Mouse (Mus musculus) gastrocnemius, adult 18-20 months (tissue): ENCODE measurements around the gene Acvrl1. TPM values are rescaled to one million over a fixed set of nuclear protein-coding genes. Genes with fewer than 3 reads are reported as not detected.

Experiments used
- DNase-seq: peaks from one replicate; pipeline ENCODE4 v3.0.0; 2021; ENCODE audit warnings: low spot score
- long read RNA-seq, 2 experiments: library from polyadenylated mRNA; stranded (forward); transcript quantifications; one replicate each; pipeline ENCODE4 v2.0.0; 2021
- total RNA-seq, 2 experiments: library from RNA; stranded (reverse); gene quantifications; 2 replicates each; pipeline ENCODE4 v1.2.3; 2021

The Acvrl1 gene
- total RNA-seq = 10 to 100 TPM in 1 of 2 experiments, 1 to 10 TPM in 1; 8.6 to 11.7 TPM
- long read RNA-seq, experiment 1, partial matches to known transcripts = 9 of 11 reads
- long read RNA-seq, experiment 1, other reads (novel, unspliced or antisense) = 0 of 11 reads
- long read RNA-seq, experiment 2, partial matches to known transcripts = 4 of 8 reads
- long read RNA-seq, experiment 2, other reads (novel, unspliced or antisense) = 0 of 8 reads

DNA sequence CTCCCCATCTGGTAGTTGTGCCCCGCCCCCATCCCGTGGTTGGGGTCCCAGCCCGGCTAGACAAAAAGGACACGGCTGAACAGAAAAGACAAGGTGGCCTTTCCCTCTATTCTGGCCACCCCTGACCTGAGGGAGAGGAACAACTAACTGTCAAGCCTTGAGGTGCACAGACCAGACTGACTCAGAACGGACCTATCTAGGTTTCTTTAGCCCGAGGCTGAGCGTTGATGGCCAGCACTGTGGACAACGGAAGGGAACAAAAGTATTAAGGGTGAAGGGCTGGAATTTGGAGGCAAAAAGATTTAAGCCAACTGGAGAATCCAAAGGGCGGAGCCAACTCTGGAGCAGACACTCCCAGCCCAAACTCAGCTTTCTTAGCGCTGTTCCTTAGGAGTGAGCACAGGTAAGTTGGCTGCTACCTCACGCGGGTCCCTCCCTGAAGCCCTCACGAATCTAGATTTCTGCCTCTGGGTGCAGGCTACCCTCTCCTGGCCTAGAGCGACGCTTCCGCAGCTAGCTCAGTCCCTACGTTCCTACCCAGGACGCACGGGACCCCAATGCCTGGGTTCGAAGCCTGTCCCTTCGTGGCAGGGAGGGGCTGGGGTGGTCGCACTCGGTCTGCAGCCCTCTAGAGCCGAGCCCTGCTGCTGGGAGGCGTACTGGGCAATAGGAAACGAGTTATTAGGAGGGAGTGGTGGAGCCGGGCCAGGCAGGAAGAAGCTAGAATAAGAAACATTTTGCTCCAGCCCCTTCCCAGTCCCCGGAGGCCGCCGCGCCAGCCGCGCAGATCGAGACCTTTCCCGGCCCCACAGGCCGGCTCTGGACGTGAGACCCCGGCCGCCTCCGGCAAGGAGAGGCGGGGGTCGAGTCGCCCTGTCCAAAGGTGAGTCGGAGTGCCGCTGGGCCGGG is at the start of gene Acvrl1:
Acvrl1 (plus strand) TSS at position 342 of the 909 bp plus-strand sequence.
- peak; percentile 62 for DNase-seq

DNA sequence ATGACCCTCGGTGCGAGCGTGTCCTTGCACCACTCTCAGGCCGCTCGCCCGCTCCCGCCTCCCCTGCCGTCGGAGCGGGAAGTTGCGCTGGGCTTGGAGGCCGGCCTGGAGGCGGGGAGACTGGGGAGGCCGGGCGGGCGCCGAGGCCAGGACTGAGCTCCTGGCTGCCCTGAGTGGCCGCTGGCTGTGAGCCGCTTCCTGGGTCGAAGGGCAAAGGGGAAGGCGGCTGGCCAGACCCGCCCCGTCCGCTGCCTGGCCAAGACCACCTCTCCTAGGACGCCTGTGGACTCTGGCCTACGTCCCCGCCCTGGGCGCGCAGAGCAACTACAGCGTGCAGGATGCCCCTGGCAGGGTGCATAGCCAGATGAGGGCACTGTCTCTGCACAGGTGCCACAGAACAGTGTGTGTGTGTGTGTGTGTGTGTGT is 49.6 kb upstream of the Acvrl1 start:
- DNase-seq = peak; percentile 87

DNA sequence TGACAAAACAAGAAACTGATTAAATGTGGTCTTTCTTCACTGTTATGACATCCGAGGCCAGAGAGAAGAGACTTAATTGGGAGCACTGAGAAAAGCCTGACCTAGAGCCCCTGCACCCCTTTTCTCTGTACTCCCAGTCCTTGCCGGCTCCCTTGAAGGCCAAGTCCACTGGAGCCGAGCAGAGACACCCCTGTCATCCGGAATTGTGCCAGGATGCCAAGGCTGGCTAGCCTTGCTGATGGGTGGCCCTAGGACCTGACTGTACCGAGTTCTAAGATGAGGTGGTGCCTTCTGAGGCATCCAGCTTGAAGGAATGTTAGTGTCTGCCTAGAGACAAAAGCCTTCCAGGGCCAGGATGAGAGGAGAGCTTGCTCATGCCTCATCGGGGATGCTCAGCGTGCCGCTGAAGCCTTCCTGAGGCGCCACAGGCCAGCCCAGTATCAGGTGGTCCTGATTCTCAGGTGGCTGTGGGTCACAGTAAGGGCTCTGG is 48.2 kb upstream of the Acvrl1 start:
- no peak for DNase-seq

DNA sequence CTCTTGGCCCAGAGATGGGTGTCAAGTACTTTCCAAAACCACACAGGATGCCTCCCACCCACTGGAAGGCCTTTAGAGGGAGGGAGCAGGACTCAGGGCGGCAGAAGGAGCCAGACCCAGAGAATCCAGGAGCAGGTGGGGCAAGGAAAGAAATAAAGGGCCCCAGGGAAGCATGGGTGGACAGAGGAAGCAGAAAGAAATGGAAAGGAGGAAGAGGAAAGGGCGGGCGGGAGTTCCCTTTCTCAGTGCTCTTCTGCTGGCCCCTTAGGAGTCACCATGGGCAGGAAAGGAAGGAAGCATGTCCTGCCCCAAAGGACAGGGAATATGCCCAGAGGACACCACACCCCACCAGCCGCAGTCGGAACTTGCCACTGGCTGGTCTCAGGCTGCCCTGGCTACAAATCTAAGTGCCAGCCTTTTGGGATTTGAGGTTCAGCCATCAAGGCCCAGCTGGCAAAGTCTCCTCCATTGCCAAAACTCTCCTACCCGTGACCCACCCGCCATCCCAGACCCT is 47.2 kb upstream of the Acvrl1 start:
- DNase-seq = peak; percentile 12

DNA sequence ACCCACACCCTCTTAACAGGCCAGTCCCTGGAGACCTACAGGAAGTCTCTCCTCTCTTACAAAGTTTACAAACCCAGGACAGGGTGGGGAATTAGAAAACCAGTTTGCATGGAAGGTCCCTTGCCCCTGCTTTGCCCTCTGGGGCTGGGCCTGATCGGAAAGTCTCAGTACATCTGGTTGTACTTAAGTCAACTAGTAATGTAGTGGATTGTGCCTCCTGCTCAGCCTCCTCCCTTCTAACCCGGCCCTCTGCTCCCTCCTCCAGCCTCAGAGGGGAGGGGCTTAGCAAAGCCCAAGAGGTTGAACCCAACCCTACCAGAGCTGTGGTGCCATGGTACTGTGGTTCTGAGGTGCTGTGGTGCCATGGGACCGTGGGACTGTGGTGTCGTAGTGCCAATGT is 46.1 kb upstream of the Acvrl1 start:
- peak; percentile 44 for DNase-seq

DNA sequence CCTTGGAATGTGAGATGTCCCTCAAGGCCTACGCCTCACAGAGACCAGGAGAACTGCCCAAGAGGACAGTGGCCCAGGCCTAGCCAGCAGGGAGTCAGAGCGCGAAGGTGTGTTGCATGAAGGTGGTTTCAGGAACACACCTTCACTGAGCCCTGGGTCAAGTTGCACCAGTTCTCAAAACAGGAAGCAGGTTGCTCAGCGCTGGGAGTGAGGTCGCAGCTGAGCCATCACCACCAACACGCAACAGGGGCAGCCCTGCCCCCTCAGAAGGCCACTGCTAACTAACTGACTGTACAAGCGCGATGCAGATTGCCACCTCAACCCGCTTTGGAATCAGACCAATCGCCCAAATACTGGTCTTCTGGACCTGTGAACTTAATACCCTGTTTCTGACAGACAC is 43.8 kb upstream of the Acvrl1 start:
- DNase-seq = no peak

DNA sequence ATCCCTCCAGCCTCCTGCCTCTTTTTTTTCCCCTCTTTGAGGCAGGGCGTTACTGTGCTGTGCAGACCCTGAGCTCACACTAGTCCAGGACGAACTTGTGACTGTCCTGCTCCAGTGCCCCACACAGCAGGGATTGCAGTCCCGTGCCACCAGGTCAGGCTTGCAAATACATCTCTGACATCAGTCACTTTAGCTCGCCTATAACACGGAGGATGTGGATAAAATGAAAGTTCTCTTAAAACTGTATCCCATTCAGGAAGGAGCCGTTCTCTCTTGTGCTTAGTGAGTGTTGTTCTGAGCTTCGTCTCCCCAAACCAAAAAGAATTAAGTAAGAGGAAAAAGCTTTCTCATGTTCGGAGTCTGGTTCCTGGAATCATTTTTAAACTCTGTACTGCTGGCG is 41.9 kb upstream of the Acvrl1 start:
- no peak for DNase-seq

DNA sequence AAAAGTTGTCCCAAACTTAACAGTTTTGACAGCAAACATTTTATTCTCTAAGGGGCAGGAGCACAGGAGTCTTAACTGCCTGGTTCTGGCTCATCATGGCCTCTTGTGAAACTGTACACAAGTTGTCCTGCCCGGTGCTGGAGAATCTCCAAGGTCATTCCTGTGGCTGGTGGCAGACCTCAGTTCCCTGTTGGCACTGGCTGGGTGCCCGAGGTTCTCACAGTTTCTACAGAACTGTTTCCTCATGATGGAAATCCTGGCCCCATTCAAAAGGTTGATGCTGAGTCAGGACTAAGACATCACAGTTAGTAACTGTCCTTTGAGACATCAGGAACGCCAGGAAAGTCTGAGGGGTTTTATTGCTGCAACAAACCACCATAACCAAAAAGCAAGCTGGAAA is 41.4 kb upstream of the Acvrl1 start:
- peak; percentile 78 for DNase-seq

DNA sequence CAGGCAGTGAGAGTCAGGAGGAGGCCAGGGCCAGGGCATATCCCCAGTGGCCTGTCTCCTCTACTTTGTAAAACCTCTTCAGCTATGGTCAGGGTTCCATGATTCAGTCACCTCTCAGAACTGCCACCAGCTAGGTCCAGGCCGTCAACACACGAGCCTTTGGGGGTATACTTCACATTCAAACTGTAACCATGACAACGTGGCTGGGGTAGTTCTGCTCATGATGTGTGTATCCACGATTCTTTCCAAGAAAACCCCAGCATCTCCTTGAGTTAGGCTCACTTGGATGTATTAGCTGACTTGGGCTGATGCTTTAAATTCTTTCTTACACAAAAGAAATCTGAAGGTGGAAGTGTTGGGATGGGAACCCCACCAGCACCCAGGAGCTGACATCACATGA is 40.0 kb upstream of the Acvrl1 start:
- DNase-seq = no peak

DNA sequence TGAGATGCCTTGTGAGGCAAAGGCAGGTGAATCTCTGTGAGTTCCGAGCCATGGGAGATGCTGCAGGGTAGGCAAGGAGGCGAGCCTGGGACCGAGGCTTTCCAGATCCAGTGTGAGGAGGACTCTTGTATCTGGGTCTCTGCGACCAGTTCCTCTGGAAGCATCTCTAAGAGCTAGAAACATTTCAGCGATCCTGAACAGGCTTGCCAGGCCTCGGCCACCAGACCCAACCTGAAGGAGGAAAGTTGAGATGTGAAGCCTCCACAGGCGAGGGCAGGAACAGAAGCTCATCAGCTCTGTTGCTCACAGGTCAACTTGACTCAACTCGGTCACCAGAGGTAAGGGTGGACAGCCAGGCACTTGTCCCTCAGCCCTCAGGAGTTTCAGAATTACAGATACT is 36.8 kb upstream of the Acvrl1 start:
- no peak for DNase-seq

DNA sequence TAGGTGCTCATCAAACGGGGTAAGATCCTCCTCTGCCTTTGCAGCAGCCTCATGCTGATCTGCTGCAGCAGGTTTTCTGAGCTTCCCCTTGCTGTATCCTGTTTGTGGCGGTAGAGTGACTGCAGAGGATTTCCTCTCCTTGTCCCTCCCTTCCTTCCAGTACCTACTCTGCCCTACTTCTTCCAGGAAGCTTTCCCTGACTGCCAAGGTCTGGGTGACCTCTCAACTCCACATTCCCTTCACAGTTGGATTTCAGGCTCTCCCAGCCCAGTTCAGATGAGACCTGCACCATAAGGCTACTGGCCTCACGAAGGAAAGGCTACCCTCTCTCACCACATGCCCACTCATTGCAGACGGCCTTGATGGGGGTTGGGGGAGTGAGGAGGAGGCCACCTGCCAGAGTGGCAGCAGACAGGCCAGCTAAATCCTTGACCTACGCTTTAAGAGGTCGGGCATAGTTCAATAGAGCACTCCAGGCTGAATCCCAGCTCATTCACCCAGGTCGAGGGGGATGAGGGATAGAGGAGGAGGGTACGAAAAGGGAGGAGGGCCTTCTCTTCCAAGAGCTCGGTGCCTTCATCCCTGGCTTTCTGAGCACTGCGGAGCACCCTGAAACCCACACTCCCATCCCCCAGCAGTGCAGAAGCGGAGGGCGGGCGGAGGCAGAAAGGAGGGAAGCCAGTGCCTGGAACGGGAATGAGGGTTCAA is 36.0 kb upstream of the Acvrl1 start:
- no peak for DNase-seq

DNA sequence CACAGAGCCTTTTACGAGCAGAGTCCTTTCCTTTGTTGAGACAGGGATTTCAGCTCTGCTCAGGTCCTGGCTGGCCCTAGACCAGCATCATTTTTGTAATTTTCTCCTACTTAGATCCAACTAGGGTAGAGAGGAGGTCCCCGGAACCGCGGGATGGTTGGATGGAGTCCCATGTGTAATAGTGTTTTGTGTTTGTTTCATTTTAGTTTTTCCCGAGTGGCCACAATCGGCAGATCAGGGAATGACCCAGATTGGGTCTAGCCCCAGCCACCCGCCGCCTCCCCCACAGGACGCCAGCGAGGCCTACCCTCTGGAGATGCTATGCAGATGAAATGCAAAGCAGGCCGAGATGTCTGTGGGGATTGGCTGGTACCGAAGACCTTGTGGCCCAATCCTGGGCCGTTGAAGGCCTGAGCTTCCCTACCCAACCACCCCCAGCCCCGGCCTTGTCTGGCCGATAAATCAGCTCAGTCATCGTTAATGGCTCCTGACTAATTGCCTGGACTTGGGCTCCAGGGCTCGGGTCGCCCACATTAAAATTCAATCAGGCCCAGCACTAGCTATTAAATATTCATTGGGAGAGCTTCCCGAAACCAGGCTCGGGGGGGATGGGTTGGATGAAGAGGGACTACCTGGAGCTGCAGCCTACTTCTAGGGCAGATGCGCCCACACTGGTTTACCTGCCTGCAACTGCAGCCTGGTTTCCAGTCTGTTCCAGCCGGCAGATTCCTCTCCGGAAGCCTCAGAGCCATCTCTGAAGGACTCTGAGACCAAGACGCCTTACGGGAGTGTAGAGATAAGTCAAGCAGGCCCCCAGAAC is 35.3 kb upstream of the Acvrl1 start:
- peak; percentile 53 for DNase-seq

DNA sequence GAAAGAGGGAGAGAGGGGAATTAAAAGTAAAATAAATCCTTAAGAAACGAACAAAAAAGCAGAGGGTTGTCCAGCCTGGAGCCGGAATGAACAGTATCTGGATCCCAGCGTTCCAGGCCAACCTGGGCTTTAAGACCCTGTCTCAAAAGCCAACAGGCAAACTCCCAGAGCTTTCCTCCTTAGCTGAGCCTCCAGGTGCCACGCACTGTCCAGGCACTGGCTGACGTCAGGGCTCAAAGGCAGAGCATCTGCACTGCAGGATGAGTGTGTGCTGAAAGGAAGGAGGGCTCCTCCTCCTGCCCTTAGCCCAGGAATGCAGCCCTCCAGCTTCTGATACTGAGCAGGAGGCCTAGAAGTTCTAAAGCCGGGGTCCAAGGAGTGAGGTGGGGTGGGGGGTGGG is 34.3 kb upstream of the Acvrl1 start:
- no peak for DNase-seq

DNA sequence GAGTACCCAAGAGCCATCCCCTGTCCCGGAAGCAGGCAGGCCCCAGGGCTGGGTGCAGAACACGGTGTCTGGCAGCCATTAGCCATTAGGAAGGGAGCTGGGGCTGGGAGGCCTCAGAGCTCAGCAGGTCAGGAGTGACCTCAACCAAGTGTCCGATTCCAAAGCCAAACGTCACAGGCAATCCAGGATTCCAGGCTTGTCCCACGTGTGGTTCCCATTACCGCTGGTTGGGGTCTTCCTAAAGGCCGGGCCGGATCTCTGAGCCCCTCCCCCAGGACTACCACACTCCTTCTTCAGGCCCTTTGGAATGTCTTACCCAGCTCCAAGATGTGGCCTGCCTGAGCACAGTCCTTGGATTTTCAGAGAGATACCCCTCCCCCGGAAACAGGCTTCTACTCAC is 33.3 kb upstream of the Acvrl1 start:
- no peak for DNase-seq

DNA sequence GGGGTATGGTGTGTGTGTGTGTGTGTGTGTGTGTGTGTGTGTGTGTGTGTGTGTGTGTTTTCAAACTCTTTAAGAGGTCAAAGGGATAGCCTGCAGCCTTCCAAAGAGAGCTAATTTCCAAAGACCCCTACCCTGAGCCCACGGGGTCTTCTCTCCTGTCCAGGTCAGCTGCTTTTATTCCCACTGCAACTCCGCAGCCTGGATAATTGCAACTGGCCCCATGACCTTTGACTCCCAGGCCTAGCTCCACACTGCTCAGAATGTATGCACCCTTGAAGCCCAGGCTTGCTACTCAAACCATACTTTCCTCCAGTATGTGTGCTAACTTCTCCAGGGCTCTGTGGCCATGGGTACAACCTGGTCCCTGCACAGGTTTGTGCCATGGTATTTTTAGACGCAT is 32.9 kb upstream of the Acvrl1 start:
- no peak for DNase-seq

DNA sequence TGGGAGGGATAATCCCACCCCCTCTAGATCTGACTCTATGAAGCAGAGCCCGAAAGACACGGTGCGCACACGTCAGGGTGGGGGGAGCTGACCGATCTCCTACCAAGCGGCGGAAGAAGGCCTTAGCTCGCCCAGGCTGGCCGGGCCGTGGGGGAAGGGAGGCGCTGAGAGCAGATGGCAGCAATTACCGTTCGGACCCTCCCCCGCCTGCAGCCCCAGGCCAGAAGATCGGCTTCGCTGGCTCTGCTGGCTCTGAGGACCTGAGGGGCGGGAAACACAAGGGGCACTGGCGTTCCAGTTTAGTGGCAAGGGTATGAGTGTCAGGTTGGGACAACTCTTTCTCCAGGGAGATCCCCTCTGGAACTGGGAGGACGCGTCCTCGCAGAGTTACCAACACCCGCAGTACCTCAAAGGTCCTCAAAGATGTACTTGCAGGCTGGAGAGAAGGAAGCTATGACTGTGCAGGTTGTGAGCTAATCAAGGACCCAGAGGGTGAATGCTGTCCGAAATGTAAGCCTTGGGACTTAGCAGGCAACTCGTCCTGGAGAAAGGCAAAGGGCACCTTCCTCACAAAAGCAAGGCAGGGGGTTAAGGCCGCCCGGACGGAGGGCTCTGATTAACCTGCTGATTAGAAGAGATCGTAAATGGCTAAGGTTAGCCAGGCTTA is 30.2 kb upstream of the Acvrl1 start:
- DNase-seq = no peak

DNA sequence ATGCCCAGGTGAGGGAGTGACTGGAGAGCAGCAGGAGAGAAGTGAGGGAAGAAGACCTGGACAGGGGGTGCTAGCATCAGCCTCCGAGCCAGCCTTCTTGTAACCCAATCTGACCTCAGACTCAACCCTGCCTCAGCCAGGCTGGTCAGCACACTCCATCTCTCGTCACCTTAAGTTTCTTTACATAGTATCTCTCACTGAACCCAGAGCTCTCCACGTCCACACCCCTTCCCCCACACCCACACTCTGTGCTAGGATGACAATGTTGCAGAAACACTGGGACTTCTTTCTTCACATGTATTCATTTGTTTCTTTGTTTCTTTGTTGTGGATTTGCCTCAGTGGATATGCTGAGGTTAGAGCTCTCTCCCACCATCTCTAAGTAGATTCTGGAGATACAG is 27.3 kb upstream of the Acvrl1 start:
- DNase-seq = no peak

DNA sequence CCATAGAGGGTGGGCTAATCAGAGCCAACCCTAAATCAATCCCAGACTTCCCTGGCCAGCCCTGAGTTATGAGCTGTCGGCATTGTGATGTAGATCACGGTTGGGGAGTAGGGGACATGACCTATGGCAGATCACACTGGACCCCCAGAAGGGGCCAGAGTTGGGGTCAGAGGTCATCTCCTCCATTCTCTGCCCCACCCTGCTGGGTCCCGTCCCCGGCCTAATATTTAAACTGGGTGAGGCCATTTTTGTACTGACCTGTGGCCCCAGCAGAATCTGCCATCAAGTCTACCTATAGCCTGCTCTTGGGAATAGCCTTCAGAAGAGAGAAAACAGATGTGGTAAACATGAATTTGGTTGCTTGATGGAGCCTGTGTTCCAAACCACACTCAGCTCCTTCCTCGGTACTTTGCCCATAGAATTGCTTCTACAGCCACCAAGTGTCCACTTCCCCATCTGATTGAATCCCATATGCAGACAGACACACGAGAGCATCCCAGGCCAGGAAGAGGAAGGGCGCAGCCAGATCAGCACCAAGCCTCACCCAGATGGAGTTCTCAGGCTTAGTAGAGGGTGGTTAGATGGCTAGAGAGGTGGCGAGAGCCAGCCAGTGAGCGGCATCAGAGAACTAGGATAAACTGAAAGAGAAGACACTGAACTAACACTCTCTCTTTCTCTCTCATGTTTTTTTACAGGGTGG is 24.6 kb upstream of the Acvrl1 start:
- DNase-seq = no peak

DNA sequence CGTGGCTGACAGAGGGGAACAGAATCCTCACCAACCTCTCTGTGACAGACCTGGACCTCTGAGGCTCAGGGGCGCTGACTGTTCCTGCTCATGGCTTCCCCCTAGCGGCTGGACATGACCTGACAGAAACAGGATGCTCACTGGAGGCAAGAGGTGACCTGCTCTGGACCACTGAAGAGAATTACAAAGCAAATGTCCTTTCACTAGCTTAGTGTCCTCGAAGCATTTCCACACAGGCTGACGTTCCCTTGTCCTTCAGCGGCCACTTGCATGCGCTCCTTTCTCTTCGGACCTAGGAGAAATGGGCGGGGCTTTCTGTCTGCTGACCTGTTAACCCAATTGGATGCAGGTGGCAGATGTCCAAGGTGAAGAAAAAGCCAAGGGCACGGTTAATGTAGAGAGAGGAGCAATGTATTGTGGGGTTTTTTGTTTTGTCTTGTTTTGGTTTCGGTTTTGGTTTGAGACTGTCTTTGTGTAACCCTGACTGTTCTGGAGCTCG is 22.8 kb upstream of the Acvrl1 start:
- DNase-seq = peak; percentile 84

DNA sequence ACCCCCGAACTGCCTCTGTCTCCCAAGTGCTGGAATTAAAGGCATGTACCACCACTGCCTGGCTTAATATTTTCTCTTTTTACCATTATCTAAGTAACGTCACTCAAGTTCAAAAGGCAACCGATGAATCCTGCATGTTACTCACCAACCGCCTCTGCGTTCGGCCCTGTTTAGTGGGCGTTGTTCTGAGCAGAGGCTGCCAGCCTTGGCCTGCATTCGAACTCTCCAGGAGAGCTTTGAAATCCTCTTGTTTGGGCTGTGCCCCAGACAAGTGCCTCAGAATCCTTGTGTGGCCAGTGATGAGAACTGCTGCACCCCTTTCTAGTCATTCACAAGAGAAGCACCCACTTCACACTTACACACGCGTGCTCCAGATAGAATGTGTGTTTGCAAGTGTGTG is 22.3 kb upstream of the Acvrl1 start:
- DNase-seq = no peak
